Mouse (Mus musculus) liver, adult 2 months (tissue): ENCODE results near the gene Hoxc4. TPM values are rescaled to one million over a fixed set of nuclear protein-coding genes. Genes with fewer than 3 reads are reported as not detected.

Source experiments
- DNase-seq: peaks from one replicate; pipeline ENCODE4 v3.0.0-alpha.2; 2011; ENCODE audit warnings: low read depth, low spot score; ENCODE audit errors: extremely low read depth
- H3K27ac ChIP-seq: fragments of 200-500 bp; replicated peaks from 2 replicates; pipeline ENCODE4 v1.5.1; 2012; ENCODE audit warnings: low read depth, mild to moderate bottlenecking, control low read depth, inconsistent platforms, low read length; ENCODE audit not compliant: insufficient read depth
- H3K27me3 ChIP-seq: fragments of 200-500 bp; 2 replicates; pipeline ENCODE4 v1.6.1; 2012; ENCODE audit warnings: mild to moderate bottlenecking, moderate library complexity, low read length, inconsistent platforms; ENCODE audit not compliant: control insufficient read depth, insufficient read depth
- H3K36me3 ChIP-seq: fragments of 200-500 bp; 2 replicates; pipeline ENCODE4 v1.6.1; 2012; ENCODE audit warnings: low read length, inconsistent platforms; ENCODE audit not compliant: control insufficient read depth, insufficient read depth
- H3K4me1 ChIP-seq: fragments of 200-500 bp; 2 replicates; pipeline ENCODE4 v1.6.1; 2011; ENCODE audit warnings: low read length; ENCODE audit not compliant: control insufficient read depth, insufficient read depth
- H3K4me3 ChIP-seq: fragments of 200-500 bp; 2 replicates; pipeline ENCODE4 v1.5.1; 2011; ENCODE audit warnings: low read depth, mild to moderate bottlenecking, control low read depth, low read length, moderate library complexity; ENCODE audit not compliant: insufficient read depth
- H3K79me2 ChIP-seq: fragments of 200-500 bp; 2 replicates; pipeline ENCODE4 v1.6.1; 2012; ENCODE audit warnings: inconsistent platforms, mild to moderate bottlenecking, low read length, moderate library complexity; ENCODE audit not compliant: control insufficient read depth, insufficient read depth
- H3K9ac ChIP-seq: fragments of 200-500 bp; 2 replicates; pipeline ENCODE4 v1.6.1; 2012; ENCODE audit warnings: low read depth, mild to moderate bottlenecking, control low read depth, inconsistent platforms, low read length
- CTCF ChIP-seq: fragments of 200-500 bp; IDR thresholded peaks from 2 replicates; pipeline ENCODE4 v1.5.1; 2011; ENCODE audit warnings: low read depth, low read length, control low read depth
- POLR2A ChIP-seq: fragments of 200-500 bp; IDR thresholded peaks from 2 replicates; pipeline ENCODE4 v1.6.1; 2011; ENCODE audit warnings: low read length, control low read depth; ENCODE audit not compliant: insufficient read depth; ENCODE audit errors: extremely low read depth
- WGBS: fragments of 180-500 bp; shearing (Covaris S2); methylation state at CpG from one replicate; pipeline ENCODE4 v1.1.7; 2018; 5-methylcytosine and 5-hydroxymethylcytosine counted together
- polyA plus RNA-seq: library from polyadenylated mRNA; depleted of rRNA; stranded (reverse); fragments of >200 nt; gene quantifications from 2 replicates; pipeline ENCODE4 v1.2.3, GENCODE M21; 2012
- total RNA-seq: library from RNA; depleted of rRNA; stranded (reverse); fragments of >200 nt; gene quantifications from 2 replicates; pipeline ENCODE4 v1.2.3, GENCODE M21; 2014

The Hoxc4 gene
- total and polyA plus RNA-seq, 2 experiments, result not detected

DNA sequence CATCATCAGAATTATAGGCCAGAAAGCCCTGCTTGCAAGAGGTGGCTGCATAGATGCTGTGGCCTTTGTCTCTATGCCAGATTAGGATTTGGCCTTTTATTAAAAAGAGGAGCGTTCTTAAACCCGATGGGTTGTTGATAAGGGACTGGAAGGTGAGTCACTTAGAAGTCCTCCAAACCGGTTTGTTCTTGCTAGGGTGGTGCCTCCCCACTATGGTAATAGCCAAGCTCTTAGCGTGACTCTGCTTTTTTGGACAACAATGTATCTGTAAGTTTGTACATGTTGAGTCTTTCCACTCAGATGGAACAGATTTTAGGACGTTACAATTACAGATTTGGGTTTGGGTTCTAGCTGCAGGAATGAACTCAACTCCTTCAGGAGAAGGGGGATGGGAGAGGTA, 22.9 kb downstream of the Hoxc4 start:
- no peak overlapping the region for H3K4me3 ChIP-seq

DNA sequence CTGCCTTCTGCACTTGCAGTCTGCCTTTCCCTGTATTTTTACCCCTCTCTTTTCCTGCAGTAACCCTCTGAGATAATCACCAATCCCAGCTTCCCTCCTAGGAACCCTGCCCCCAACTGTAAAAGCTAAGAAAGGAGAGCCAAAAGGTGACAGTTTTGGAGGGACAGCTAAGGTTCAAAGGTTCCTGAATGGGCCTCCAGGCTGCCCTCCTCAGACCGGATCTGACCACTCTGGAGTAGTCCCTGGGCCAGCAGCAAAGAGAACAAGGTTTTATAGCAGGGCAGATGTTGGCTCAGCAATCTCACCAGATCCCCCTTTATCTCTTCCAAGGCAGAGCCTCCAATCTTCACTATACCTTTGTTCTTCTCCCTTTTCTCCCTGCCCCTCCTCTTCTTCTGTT, 23.5 kb downstream of the Hoxc4 start:
- no peaks in the 10 kb centered on the region for H3K4me1 ChIP-seq
- no peak overlapping the region for H3K4me3 ChIP-seq
- TF ChIP-seq POLR2A (no peak), CTCF (no peak)
- peaks cover 11% of the 10 kb centered on the region; the same call in 1 of the 2 replicates for H3K27me3 ChIP-seq
- WGBS, result 25% methylated on average over 1 of the region's 1 CpGs
- H3K79me2 ChIP-seq, result no peaks in the 10 kb centered on the region
- H3K36me3 ChIP-seq, result no peaks in the 10 kb centered on the region
- H3K27ac ChIP-seq, result no peak overlapping the region
- DNase-seq, result no peak
- no peak overlapping the region for H3K9ac ChIP-seq

More for the DNA sequence above, 22.9 kb downstream of the Hoxc4 start:
- DNase-seq, result no peak
- no peaks in the 10 kb centered on the region for H3K79me2 ChIP-seq
- H3K27me3 ChIP-seq, result peaks cover 11% of the 10 kb centered on the region; the same call in 1 of the 2 replicates
- H3K4me1 ChIP-seq, result no peaks in the 10 kb centered on the region
- H3K36me3 ChIP-seq, result no peaks in the 10 kb centered on the region
- H3K27ac ChIP-seq, result no peak overlapping the region
- H3K9ac ChIP-seq, result no peak overlapping the region
- no peak for TF ChIP-seq POLR2A
- TF ChIP-seq CTCF, result no peak
- WGBS, result 14% methylated on average over 5 of the region's 5 CpGs

DNA sequence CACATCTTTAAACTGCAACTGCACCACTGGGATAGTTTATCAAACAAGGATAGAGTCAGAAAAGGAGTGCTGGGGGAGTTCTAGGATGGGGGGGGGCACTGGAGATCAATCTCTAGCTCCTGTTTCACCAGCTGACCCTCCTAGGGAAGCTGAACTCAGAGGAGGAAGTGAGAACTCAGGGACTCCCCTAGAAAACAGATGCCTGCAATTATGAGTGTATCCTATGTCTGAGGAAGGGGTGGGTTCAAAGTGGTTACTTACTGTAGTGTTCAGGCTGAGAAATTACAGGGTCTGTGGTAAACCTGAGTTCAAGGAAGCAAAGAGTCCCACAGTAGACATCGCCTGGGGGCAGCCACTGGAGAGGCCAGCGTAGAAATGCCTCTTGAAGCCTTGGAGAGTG, 32.9 kb downstream of the Hoxc4 start:
- whole genome bisulfite sequencing, result 78% methylated on average over 2 of the region's 2 CpGs
- DNase-seq, result no peak
- no peaks in the 10 kb centered on the region for H3K27me3 ChIP-seq

DNA sequence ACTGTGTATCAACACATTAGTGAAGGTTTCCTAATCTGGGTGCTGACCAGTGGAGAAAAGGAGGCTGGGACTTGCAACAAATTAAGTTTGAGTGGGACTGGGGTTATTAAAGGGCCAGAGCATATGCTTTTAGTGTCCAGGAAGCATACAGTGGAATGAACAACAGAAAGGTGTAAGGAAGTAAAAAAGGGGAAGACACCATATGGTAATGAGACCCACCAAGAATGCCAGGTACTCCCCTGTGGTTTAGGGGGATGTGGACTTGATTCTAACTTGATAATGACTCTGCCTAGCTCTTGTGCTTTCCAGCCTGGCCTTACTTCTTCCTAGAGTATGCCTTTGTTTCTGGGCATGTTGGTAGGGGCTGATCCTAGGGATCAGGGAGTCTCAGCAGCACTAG, 34.5 kb downstream of the Hoxc4 start:
- Histone ChIP-seq H3K79me2 (no peaks in the 10 kb centered on the region), H3K4me1 (no peaks in the 10 kb centered on the region), H3K9ac (no peak overlapping the region), H3K36me3 (no peaks in the 10 kb centered on the region), H3K4me3 (no peak overlapping the region), H3K27me3 (peaks cover 3% of the 10 kb centered on the region; the same call in 1 of the 2 replicates), H3K27ac (no peak overlapping the region)
- no peak for DNase-seq
- TF ChIP-seq POLR2A (no peak), CTCF (no peak)

More for the DNA sequence above, 32.9 kb downstream of the Hoxc4 start:
- no peak overlapping the region for H3K27ac ChIP-seq
- TF ChIP-seq POLR2A (no peak), CTCF (no peak)
- H3K4me1 ChIP-seq, result no peaks in the 10 kb centered on the region
- no peaks in the 10 kb centered on the region for H3K79me2 ChIP-seq
- no peak overlapping the region for H3K9ac ChIP-seq
- no peaks in the 10 kb centered on the region for H3K36me3 ChIP-seq
- H3K4me3 ChIP-seq, result no peak overlapping the region

DNA sequence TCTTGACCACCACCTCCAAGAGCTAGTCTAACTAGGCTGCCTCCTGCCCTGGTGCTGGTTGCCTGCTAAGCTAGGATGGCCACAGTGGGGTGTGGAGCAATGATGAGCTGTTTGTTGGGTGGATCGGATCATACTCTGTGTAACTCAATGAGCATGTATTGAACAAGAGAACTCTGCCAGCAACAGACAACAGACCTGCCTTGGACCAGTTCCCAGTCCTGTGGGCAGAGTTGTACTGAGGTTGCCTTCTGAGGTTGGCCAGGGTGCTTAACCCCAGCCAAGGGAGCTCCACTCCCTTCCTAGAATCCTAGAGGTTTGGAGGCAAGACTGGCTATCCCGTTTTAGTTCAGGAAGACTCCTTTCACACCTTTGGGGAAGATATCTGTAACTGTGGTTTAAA, 37.7 kb downstream of the Hoxc4 start:
- H3K9ac ChIP-seq, result no peak overlapping the region
- 15% methylated on average over 2 of the region's 2 CpGs for WGBS
- H3K36me3 ChIP-seq, result no peaks in the 10 kb centered on the region
- no peaks in the 10 kb centered on the region; the same call in 1 of the 2 replicates for H3K4me1 ChIP-seq
- peaks cover 20% of the 10 kb centered on the region for H3K27me3 ChIP-seq
- no peak overlapping the region for H3K4me3 ChIP-seq
- H3K27ac ChIP-seq, result no peak overlapping the region
- TF ChIP-seq POLR2A (no peak), CTCF (no peak)
- H3K79me2 ChIP-seq, result no peaks in the 10 kb centered on the region
- DNase-seq, result peak; percentile 52

DNA sequence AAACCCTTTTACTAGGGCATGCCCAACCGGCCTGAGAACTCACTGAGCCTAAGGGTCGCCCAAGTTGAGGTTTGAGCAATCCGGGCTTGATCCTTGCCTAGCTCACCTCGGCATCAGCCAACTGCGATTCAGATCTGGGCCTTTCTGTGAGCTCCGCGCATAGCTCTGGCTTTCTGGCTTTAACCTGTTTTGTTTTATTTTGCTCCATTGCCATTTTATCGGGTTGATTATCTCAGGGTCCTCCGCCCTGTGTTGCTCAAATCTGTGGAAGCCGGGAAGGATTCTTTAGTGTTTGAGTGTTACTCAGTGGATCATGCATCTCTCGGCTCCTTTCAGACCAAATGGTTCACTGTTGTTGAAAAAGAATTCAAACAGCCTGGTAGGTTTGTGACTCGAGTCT, 40.0 kb downstream of the Hoxc4 start:
- H3K79me2 ChIP-seq, result no peaks in the 10 kb centered on the region
- no peak overlapping the region for H3K4me3 ChIP-seq
- TF ChIP-seq CTCF (no peak), POLR2A (no peak)
- 14% methylated on average over 12 of the region's 12 CpGs for WGBS
- DNase-seq, result no peak
- H3K27me3 ChIP-seq, result peaks cover 25% of the 10 kb centered on the region
- H3K9ac ChIP-seq, result no peak overlapping the region
- H3K4me1 ChIP-seq, result no peaks in the 10 kb centered on the region; the same call in 1 of the 2 replicates
- no peak overlapping the region for H3K27ac ChIP-seq
- no peaks in the 10 kb centered on the region for H3K36me3 ChIP-seq
